Mouse (Mus musculus) common myeloid progenitor, adult 5-6 weeks (primary cell): ENCODE measurements around the gene Tex26. TPM values are rescaled to one million over a fixed set of nuclear protein-coding genes. Genes with fewer than 3 reads are reported as not detected.

Experiments used
- ATAC-seq: replicated peaks from 2 replicates; pipeline ENCODE4 v1.8.0; 2016; ENCODE audit warnings: low read depth, mild to moderate bottlenecking, moderate TSS enrichment, inconsistent platforms; ENCODE audit not compliant: poor library complexity, severe bottlenecking
- total RNA-seq: library from RNA; stranded (forward); fragments of 200-1000, 187-1606 nt; gene quantifications from 2 replicates; pipeline ENCODE4 v1.2.3, GENCODE M21; 2017

Gene Tex26
- total RNA-seq, 1 experiment from 2014 or later: not detected

DNA sequence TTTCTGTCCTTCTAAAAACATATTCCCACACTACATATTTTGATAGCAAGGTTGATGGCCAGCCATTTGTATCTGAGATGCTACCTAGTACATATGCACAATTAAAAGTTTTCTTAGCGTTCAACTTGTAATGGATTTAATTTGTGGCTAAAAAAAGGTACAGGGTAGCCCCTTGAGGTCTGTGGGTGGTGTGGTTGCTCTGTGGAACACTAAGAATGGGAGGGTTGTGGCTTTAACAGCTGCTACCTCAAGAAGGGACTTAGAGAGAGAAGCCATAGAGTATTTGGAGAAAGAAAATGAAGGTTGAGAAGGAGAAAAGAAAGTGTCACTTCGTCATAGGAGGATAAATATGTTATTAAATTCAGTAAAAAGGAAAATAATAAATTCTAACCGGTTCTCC lies 8.5 kb upstream of the Tex26 start:
- no peak for ATAC-seq

- ATAC-seq: no peak
Observed at GRCm38 (mm10) chr5:149433618-149434017, 5.8 kb upstream of the Tex26 start.

DNA sequence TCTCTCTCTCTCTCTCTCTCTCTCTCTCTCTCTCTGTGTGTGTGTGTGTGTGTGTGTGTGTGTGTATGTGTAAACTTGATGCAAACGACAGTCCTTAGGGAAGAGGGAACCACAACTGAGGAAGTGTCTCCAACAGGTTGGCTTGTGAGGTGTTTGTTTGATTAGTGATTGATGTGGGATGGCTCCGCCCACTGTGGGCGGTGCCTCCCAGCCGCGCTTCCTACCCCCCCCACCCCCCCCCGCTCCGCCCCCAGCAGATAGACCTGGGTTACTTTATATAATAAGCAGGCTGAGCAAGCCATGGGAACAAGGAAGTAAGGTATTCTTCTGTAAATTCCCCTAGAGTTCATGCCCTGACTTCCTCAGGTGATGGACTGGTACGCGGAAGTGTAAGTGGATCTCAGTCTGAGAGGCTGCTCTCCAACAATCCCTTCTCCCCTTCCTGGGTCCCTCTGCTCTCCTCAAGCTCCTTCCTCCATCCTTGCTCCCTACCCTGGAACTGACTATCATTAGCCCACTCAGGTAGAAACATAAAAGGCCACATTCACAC lies 5.2 kb upstream of the Tex26 start:
- ATAC-seq: no peak

DNA sequence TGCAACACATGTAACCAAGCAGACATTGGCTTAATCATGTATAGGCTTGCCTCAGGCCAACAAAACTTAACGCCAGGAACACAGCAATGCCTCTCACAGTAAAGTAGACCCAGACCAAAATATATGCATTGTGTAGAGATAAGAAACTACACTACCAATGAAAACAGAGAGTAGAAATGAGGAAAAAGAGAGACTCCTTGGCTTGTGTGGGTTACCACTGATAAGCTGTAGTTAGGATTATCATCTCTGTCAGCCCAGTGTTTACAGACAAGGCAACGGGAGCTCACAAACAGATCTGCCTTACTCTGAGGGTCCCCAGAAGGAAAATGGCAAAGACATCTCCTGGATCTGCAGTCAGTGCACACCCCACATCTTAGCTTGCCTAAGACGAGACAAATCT lies 2.9 kb upstream of the Tex26 start:
- no peak for ATAC-seq

DNA sequence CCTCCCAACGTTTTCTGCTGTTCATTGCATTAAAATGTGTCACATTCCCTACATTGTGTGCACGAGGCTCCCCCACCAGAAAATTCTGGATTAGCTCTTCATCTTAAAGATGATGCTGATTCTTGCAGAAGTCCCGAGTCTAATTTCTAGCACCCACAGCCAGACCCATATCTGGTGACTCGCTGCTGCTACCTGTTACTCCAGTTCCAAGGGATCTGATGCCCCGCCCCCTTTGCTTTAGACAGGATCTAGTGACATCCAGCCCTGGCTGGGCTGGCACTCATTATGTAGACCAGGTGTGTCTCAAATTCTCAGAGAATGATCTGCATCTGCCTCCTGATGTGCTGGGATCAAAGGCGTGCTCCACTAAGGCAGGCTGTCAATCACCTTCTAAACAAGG lies 2.3 kb upstream of the Tex26 start:
- no peak for ATAC-seq

DNA sequence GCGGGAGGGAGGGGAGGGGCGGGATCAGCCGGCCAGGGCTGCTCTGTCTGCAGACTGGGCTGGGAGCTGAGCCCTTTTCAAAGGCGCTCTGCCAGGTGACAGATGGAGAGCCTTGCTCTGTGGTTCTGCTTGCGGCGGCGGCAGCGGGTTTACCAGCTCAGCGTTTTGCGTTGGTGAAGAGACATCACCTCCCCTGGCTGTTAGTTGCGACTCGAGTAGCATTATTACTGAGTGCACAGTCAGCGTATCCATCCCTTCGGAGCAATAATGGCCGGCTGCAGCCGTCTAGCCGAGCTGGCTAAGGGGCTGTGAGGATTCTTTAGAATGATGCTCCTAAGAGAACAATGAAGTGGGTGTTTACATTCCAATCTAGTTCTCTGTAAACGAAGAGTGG lies 717 bp downstream of the Tex26 start:
- peak; percentile 10; the same call in 1 of the 2 replicates for ATAC-seq

GRCm38 (mm10) chr5:149441646-149442276 lies 2.3 kb downstream of the Tex26 start:
- ATAC-seq: no peak

DNA sequence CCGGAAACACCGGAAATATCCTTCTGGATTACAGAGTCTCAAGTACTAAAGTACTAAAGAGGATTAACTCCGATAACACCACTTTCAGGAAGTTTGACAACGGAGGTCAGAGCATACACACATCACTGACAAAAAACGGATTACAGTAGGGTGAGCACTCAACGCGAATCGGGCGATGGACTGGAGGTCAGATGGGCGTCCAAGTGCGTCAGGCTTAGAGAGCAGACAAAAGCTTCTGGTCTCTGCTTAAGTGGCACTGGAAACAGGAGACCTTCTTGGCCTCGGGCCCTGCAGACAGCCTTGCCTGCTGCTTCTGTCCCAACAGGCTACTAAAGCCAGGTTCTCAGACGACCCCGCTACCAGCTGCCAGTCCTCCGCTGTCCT lies 2.8 kb downstream of the Tex26 start:
- no peak for ATAC-seq

DNA sequence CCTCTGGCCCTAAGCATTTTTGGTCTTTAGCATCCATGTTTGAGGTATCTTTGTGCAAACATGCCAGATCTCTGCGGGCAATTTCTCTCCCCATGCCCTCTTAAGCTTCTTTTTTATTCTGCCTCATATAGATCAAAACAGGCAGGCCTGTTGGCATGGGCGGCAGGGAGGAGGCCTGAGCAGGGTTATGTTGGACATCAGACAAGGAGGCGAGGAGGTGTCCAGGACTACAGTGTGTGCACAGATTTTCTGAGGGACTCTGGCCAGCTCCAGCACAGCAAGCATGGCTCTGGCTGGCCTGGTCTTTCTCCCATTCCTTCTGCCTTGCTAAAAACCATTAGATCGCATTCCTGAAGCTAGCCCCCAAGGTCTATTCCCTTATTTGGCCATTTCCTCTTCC lies 5.0 kb downstream of the Tex26 start:
- ATAC-seq: no peak

DNA sequence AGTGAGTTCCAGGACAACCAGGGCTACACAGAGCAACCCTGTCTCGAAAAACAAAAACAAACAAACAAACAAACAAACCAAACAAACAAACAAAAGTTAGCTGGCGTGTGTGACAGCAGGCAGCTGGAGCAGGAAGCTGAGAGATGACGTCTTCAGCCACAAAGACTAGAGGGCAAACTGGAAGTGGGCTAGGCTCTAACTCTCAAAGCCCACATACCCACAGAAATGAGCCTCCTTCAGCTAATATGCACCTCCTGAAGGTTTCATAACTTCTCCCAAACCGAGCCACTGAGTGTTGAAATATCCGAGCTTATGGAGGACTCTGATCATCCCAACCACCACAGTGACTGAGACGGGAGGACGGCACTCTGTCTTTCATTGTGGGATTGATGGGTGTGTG lies 7.0 kb downstream of the Tex26 start:
- peak; percentile 87 for ATAC-seq

- ATAC-seq: no peak
Observed at GRCm38 (mm10) chr5:149447733-149448132, 8.3 kb downstream of the Tex26 start.

DNA sequence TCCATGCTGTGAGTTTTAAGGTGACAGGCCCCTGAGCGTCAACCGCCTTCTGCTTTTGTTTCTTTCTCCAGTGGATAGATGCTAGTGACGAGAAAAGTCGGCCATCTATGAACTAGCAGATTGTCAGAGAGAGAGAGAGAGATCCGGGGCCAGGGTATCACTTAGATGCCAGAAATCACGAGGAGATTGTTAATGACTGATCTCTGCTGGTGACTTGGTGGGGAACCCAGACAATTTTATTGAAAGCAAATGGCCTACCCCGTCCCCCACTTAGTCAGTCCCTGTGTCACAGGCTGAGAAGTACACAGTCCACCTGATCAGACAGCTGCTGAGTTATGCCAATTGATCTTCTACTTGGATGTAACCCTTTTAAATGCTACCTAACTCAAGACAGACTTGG lies 9.9 kb downstream of the Tex26 start:
- ATAC-seq: no peak

DNA sequence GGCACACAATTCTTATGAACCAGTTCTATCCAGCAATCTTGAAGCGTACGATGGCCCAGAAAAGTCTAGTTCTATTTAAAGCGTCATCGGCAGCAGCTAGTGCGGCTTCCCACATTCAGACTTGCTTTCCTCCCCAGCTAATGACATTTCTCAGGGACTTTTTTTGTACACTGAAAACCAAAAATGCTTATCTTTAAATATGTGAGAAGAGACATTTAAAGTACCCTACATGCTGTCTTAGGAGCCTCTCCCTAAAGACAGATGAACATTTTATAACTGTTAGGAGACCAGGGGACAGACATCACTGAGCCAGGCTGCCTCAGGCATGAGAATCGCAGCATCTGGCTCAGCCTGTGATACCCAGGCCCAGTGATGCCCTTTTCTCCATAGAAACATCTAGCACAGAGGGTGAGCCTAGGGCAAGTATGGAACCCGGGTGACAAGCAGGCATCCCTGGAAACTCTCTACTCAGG lies 11.8 kb downstream of the Tex26 start:
- ATAC-seq: no peak

GRCm38 (mm10) chr5:149454281-149454680 lies 14.8 kb downstream of the Tex26 start:
- ATAC-seq: peak; percentile 90

- ATAC-seq: no peak
Observed at GRCm38 (mm10) chr5:149456544-149456943, 17.1 kb downstream of the Tex26 start.

GRCm38 (mm10) chr5:149462071-149462470 lies 22.6 kb downstream of the Tex26 start:
- ATAC-seq: no peak

DNA sequence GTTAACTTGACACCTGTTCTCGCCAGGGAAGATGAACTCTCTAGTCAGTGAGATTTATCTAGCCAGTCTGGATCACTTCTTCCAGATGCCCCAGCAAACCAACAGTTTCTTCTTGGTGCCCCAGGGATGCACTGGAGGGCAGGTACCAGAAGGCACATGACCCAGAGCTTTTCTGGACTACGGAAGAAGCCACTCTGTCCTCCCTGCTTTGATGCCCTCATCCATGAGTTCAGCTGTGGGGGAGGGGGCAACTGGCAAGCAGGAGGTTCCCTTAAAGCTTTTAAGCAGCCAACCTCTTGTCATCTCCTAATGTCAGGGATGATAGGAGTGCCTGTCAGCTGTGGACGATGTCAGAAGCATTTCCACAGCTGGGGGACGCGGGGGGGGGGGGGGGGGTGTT lies 25.8 kb downstream of the Tex26 start:
- ATAC-seq: no peak

GRCm38 (mm10) chr5:149474142-149474541 lies 34.7 kb downstream of the Tex26 start:
- no peak for ATAC-seq

GRCm38 (mm10) chr5:149474701-149475468 lies 35.4 kb downstream of the Tex26 start:
- ATAC-seq: no peak

DNA sequence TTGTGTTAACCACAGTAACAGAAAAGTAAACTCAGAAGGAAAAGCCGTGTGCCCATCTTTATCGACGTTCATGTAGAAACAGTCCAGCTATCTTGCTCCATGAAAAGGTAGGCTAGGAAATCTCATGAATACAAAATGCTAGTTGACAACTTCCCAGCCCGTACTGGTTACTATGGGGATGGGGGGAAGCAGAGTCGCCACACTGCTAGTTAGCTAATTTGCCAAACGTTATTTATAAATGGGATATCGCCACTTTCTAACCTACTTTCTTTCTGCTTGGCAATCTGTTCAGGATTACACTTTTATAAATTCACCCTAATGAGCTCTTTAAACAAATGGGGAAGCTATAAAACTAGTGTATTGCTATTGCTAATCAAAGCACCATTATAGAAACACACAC lies 42.5 kb downstream of the Tex26 start:
- no peak for ATAC-seq

DNA sequence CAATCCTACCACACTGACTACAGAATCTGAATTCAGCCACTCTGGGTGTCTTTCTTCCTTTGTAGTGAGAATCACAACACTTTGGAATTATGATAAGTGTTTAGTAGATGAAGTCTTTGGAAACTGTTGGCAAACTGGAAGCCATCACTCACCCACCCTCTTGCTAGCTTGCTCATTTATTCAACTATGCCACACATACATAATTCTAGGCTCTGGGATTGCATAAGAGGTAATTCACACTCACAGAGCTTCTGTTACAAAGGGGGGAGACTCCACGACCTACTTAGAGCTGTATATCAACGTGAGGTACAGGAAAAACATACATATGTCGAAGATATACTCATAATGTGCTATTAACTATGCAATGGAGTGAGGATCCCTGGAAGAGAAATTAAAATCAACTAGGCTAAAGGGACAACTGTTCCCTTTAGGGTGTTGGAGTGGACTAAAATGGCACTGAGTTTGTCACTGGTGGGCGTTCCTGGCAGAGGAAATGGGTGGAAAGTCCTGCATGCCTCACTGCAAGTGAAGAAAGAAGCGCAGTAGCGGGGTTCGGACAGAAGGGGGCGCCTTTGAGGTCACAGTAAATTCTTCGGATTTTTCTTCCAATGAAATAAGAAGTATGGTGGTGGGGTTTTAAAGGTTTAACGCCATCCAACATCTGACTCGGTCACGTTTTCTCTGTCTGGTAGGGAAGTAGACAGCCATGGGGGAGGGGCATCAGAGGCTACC lies 44.0 kb downstream of the Tex26 start:
- ATAC-seq: no peak
